Mouse (Mus musculus) MEL (cell line): ENCODE data around the gene Gm14137. TPM values are rescaled to one million over a fixed set of nuclear protein-coding genes. Genes with fewer than 3 reads are reported as not detected.
A peak's percentile ranks its signal among the peaks of the same experiment; 100 is the strongest.

Source experiments
- DNase-seq: peaks from one replicate; pipeline ENCODE4 v3.0.0; 2011; ENCODE audit warnings: low read depth, low spot score
- H3K27ac ChIP-seq: 2 replicates; pipeline ENCODE4 v1.5.1; 2012; ENCODE audit warnings: low read depth, mild to moderate bottlenecking, control low read depth, low read length, moderate library complexity; ENCODE audit not compliant: control insufficient read depth
- H3K27me3 ChIP-seq, 2 experiments: fragments of 150-350 bp in 1 of 2; sonication (generic) in 1 of 2; 2 replicates each; pipeline ENCODE4 v1.6.1; 2012; ENCODE audit warnings: low read length in 2 of 2, mild to moderate bottlenecking in 2 of 2, improper control_type of control experiment in 1 of 2, moderate library complexity in 1 of 2; ENCODE audit not compliant: insufficient read depth in 2 of 2, control insufficient read depth in 1 of 2
- H3K36me3 ChIP-seq, 2 experiments: 2 replicates each; pipeline ENCODE4 v1.6.1; 2012 to 2014; ENCODE audit warnings: low read length in 2 of 2, improper control_type of control experiment in 1 of 2, inconsistent platforms in 1 of 2, mild to moderate bottlenecking in 1 of 2; ENCODE audit not compliant: insufficient read depth in 2 of 2, control insufficient read depth in 1 of 2
- H3K4me1 ChIP-seq, 2 experiments: fragments of 150-350 bp in 1 of 2; sonication (generic) in 1 of 2; 2 replicates each; pipeline ENCODE4 v1.6.1; 2012; ENCODE audit warnings: low read length in 2 of 2, improper control_type of control experiment in 1 of 2, mild to moderate bottlenecking in 1 of 2; ENCODE audit not compliant: insufficient read depth in 2 of 2, control insufficient read depth in 1 of 2
- H3K4me3 ChIP-seq, 2 experiments: fragments of 150-350 bp in 1 of 2; sonication (generic) in 1 of 2; 2 replicates each; pipeline ENCODE4 v1.5.1; 2012; ENCODE audit warnings: low read depth in 2 of 2, low read length in 2 of 2, mild to moderate bottlenecking in 2 of 2, moderate library complexity in 2 of 2, control low read depth in 1 of 2, improper control_type of control experiment in 1 of 2; ENCODE audit not compliant: control insufficient read depth in 1 of 2, insufficient read depth in 1 of 2
- H3K79me2 ChIP-seq: 2 replicates; pipeline ENCODE4 v1.6.1; 2012; ENCODE audit warnings: mild to moderate bottlenecking, low read length, moderate library complexity; ENCODE audit not compliant: control insufficient read depth, poor library complexity, insufficient read depth
- H3K9ac ChIP-seq: 2 replicates; pipeline ENCODE4 v1.6.1; 2012; ENCODE audit warnings: low read depth, mild to moderate bottlenecking, control low read depth, low read length, moderate library complexity; ENCODE audit not compliant: control insufficient read depth, poor library complexity, severe bottlenecking
- H3K9me3 ChIP-seq: fragments of 150-350 bp; sonication (generic); replicated peaks from 2 replicates; pipeline ENCODE4 v1.6.1; 2012; ENCODE audit warnings: mild to moderate bottlenecking, low read length, improper control_type of control experiment, moderate library complexity; ENCODE audit not compliant: insufficient read depth
- CHD1 ChIP-seq: IDR thresholded peaks from 2 replicates; pipeline ENCODE4 v1.6.1; 2012; ENCODE audit warnings: low read depth, mild to moderate bottlenecking, inconsistent platforms, low read length, improper control_type of control experiment
- CTCF ChIP-seq, 3 experiments: IDR thresholded peaks in 2 of 3; conservative IDR thresholded peaks in 1 of 3; 2 replicates each; pipeline ENCODE4 v1.5.1; 2011 to 2012; ENCODE audit warnings: low read length in 3 of 3, low read depth in 2 of 3, mild to moderate bottlenecking in 2 of 3, improper control_type of control experiment in 1 of 3, inconsistent platforms in 1 of 3, mixed read lengths in 1 of 3, moderate library complexity in 1 of 3; ENCODE audit not compliant: control insufficient read depth in 1 of 3, insufficient read depth in 1 of 3, poor library complexity in 1 of 3, severe bottlenecking in 1 of 3
- E2F4 ChIP-seq: IDR thresholded peaks from 2 replicates; pipeline ENCODE4 v1.6.1; 2011; ENCODE audit warnings: low read depth, low read length, improper control_type of control experiment, borderline replicate concordance
- ELF1 ChIP-seq: IDR thresholded peaks from 2 replicates; pipeline ENCODE4 v1.6.1; 2014; ENCODE audit warnings: low read depth, mild to moderate bottlenecking, inconsistent platforms, low read length, improper control_type of control experiment, moderate library complexity
- EP300 ChIP-seq, 2 experiments: IDR thresholded peaks; 2 replicates each; pipeline ENCODE4 v1.6.1; 2011; ENCODE audit warnings: improper control_type of control experiment in 2 of 2, low read length in 2 of 2, low read depth in 1 of 2, mild to moderate bottlenecking in 1 of 2
- ETS1 ChIP-seq: IDR thresholded peaks from 2 replicates; pipeline ENCODE4 v1.6.1; 2012; ENCODE audit warnings: low read depth, mild to moderate bottlenecking, inconsistent platforms, low read length, improper control_type of control experiment, moderate library complexity
- HCFC1 ChIP-seq: IDR thresholded peaks from 2 replicates; pipeline ENCODE4 v1.6.1; 2012; ENCODE audit warnings: low read depth, mild to moderate bottlenecking, inconsistent platforms, low read length, improper control_type of control experiment, moderate library complexity
- JUND ChIP-seq: IDR thresholded peaks from 2 replicates; pipeline ENCODE4 v1.6.1; 2011; ENCODE audit warnings: low read depth, mild to moderate bottlenecking, improper control_type of control experiment, low read length
- KAT2A ChIP-seq: conservative IDR thresholded peaks from 2 replicates; pipeline ENCODE4 v1.6.1; 2012; ENCODE audit warnings: low read depth, low read length, improper control_type of control experiment, inconsistent platforms
- MAFK ChIP-seq: IDR thresholded peaks from 2 replicates; pipeline ENCODE4 v1.6.1; 2011; ENCODE audit warnings: low read depth, mild to moderate bottlenecking, low read length, improper control_type of control experiment, borderline replicate concordance
- MAX ChIP-seq: IDR thresholded peaks from 2 replicates; pipeline ENCODE4 v1.6.1; 2011; ENCODE audit warnings: low read length, improper control_type of control experiment
- MAZ ChIP-seq: IDR thresholded peaks from 2 replicates; pipeline ENCODE4 v1.6.1; 2012; ENCODE audit warnings: low read depth, mild to moderate bottlenecking, inconsistent platforms, low read length, improper control_type of control experiment
- MEF2A ChIP-seq: IDR thresholded peaks from 2 replicates; pipeline ENCODE4 v1.6.1; 2014; ENCODE audit warnings: low read depth, mild to moderate bottlenecking, inconsistent platforms, low read length, improper control_type of control experiment; ENCODE audit not compliant: poor library complexity, insufficient replicate concordance, severe bottlenecking; ENCODE audit errors: extremely low read depth
- MXI1 ChIP-seq: IDR thresholded peaks from 2 replicates; pipeline ENCODE4 v1.6.1; 2011; ENCODE audit warnings: mild to moderate bottlenecking, low read depth, low read length, improper control_type of control experiment
- MYB ChIP-seq: IDR thresholded peaks from 2 replicates; pipeline ENCODE4 v1.6.1; 2011; ENCODE audit warnings: mild to moderate bottlenecking, low read depth, low read length, improper control_type of control experiment
- MYC ChIP-seq: IDR thresholded peaks from 2 replicates; pipeline ENCODE4 v1.6.1; 2011; ENCODE audit warnings: low read depth, mild to moderate bottlenecking, low read length, improper control_type of control experiment, moderate library complexity
- POLR2A ChIP-seq, 2 experiments: IDR thresholded peaks; 2 replicates each; pipeline ENCODE4 v1.6.1; 2011 to 2012; ENCODE audit warnings: low read length in 2 of 2, mild to moderate bottlenecking in 2 of 2, control low read depth in 1 of 2, improper control_type of control experiment in 1 of 2, low read depth in 1 of 2, moderate library complexity in 1 of 2; ENCODE audit not compliant: control insufficient read depth in 1 of 2, insufficient read depth in 1 of 2, poor library complexity in 1 of 2
- POLR2AphosphoS2 ChIP-seq: IDR thresholded peaks from 2 replicates; pipeline ENCODE4 v1.6.1; 2011; ENCODE audit warnings: low read length, improper control_type of control experiment
- RAD21 ChIP-seq: IDR thresholded peaks from 2 replicates; pipeline ENCODE4 v1.6.1; 2011; ENCODE audit warnings: mild to moderate bottlenecking, low read depth, low read length, improper control_type of control experiment
- RCOR1 ChIP-seq: IDR thresholded peaks from 2 replicates; pipeline ENCODE4 v1.6.1; 2012; ENCODE audit warnings: low read depth, mild to moderate bottlenecking, inconsistent platforms, low read length, improper control_type of control experiment
- SIN3A ChIP-seq: IDR thresholded peaks from 2 replicates; pipeline ENCODE4 v1.6.1; 2012; ENCODE audit warnings: low read length, improper control_type of control experiment, inconsistent platforms
- SMC3 ChIP-seq: IDR thresholded peaks from 2 replicates; pipeline ENCODE4 v1.6.1; 2011; ENCODE audit warnings: low read depth, low read length, improper control_type of control experiment
- TBP ChIP-seq: IDR thresholded peaks from 2 replicates; pipeline ENCODE4 v1.8.0; 2011; ENCODE audit warnings: low read depth, low read length, improper control_type of control experiment
- UBTF ChIP-seq: IDR thresholded peaks from 2 replicates; pipeline ENCODE4 v1.6.1; 2012; ENCODE audit warnings: low read depth, mild to moderate bottlenecking, inconsistent platforms, low read length, improper control_type of control experiment, moderate library complexity, borderline replicate concordance; ENCODE audit not compliant: insufficient read depth
- USF1 ChIP-seq: IDR thresholded peaks from 2 replicates; pipeline ENCODE4 v1.6.1; 2014; ENCODE audit warnings: low read depth, mild to moderate bottlenecking, inconsistent platforms, low read length, improper control_type of control experiment, moderate library complexity
- USF2 ChIP-seq, 2 experiments: IDR thresholded peaks; 2 replicates each; pipeline ENCODE4 v1.6.1; 2011 to 2012; ENCODE audit warnings: improper control_type of control experiment in 2 of 2, low read length in 2 of 2, borderline replicate concordance in 1 of 2, inconsistent platforms in 1 of 2, low read depth in 1 of 2, mild to moderate bottlenecking in 1 of 2; ENCODE audit not compliant: insufficient read depth in 1 of 2
- ZC3H11A ChIP-seq: IDR thresholded peaks from 2 replicates; pipeline ENCODE4 v1.6.1; 2012; ENCODE audit warnings: low read depth, mild to moderate bottlenecking, inconsistent platforms, low read length, improper control_type of control experiment
- ZKSCAN1 ChIP-seq: IDR thresholded peaks from 2 replicates; pipeline ENCODE4 v1.6.1; 2012; ENCODE audit warnings: low read depth, mild to moderate bottlenecking, inconsistent platforms, low read length, improper control_type of control experiment, moderate library complexity
- ZNF384 ChIP-seq: IDR thresholded peaks from 2 replicates; pipeline ENCODE4 v1.6.1; 2012; ENCODE audit warnings: low read depth, mild to moderate bottlenecking, inconsistent platforms, low read length, improper control_type of control experiment
- polyA plus RNA-seq, 2 experiments: library from polyadenylated mRNA; stranded (reverse) in 1 of 2; unstranded in 1 of 2; fragments of >175 nt in 1 of 2; fragments of >200 nt in 1 of 2; gene quantifications; 2 replicates each; pipeline versions ENCODE4 v1.2.1 to v1.2.4; 2012; ENCODE audit warnings: low replicate concordance in 2 of 2, low read depth in 1 of 2; ENCODE audit not compliant: insufficient read length in 2 of 2, insufficient read depth in 1 of 2, missing spikeins in 1 of 2
- total RNA-seq: library from RNA; depleted of rRNA; stranded (reverse); fragments of 300-350 nt; gene quantifications from 2 replicates; pipeline ENCODE4 v1.2.3, GENCODE M21; 2012; rRNA removed

Gene Gm14137
- total RNA-seq: 0.07 TPM in 1 of 2 replicates, not detected in the other
- polyA plus RNA-seq: under 1 TPM in 1 of 2 experiments, not detected in 1; 0.71 TPM

GRCm38 (mm10) chr2:119173991-119174651, at the start of gene Gm14137:
Gene Gm14137, plus strand, starts transcription at chr2:119174509.
- Histone ChIP-seq H3K27ac (no peak within 1 kb of the TSS), H3K9me3 (no peaks in the 10 kb centered on the region), H3K9ac (no peak within 1 kb of the TSS), H3K4me1 (peaks cover 7 to 35% of the 10 kb centered on the region in 2 experiments; a peak in 3 of 4 replicates), H3K27me3 (no peaks in the 10 kb centered on the region), H3K4me3 (no peak within 1 kb of the TSS), H3K36me3 (peaks cover 0 to 14% of the 10 kb centered on the region in 2 experiments; a peak in 2 of 4 replicates), H3K79me2 (no peaks in the 10 kb centered on the region)
- peak; percentile 38 for DNase-seq
- no peak for TF ChIP-seq CHD1

GRCm38 (mm10) chr2:119136346-119136898, 37.9 kb upstream of the Gm14137 start:
- peaks cover 23 to 29% of the 10 kb centered on the region in 2 experiments for H3K36me3 ChIP-seq
- no peak overlapping the region for H3K9ac ChIP-seq
- H3K79me2 ChIP-seq: no peaks in the 10 kb centered on the region
- no peaks in the 10 kb centered on the region for H3K9me3 ChIP-seq
- H3K4me3 ChIP-seq: no peak overlapping the region
- no peaks in the 10 kb centered on the region for H3K27me3 ChIP-seq
- DNase-seq: peak; percentile 89
- H3K27ac ChIP-seq: peak overlapping the region; percentile 80
- peaks cover 19 to 21% of the 10 kb centered on the region in 2 experiments for H3K4me1 ChIP-seq
- peak; percentile 51; the same call in 1 of the 2 replicates for TF ChIP-seq MXI1
- peak; percentile 11; the same call in 1 of the 2 replicates for TF ChIP-seq TBP
- peak; percentile 87 to 95 for TF ChIP-seq EP300 (IDR thresholded peaks at IDR 0.05; ENCODE audit: low read depth in 1 of 2, low read length in 2 of 2)
- no peak for TF ChIP-seq RAD21
- no peak for TF ChIP-seq ZC3H11A
- TF ChIP-seq USF2 (IDR thresholded peaks at IDR 0.05; ENCODE audit: borderline replicate concordance in 1 of 2, insufficient read depth in 1 of 2, low read depth in 1 of 2, low read length in 2 of 2): no peak
- TF ChIP-seq RCOR1: peak; percentile 87
- TF ChIP-seq SMC3: no peak; the same call in 1 of the 2 replicates
- TF ChIP-seq MAX: no peak
- no peak for TF ChIP-seq MEF2A
- TF ChIP-seq JUND: no peak
- peak; percentile 79 for TF ChIP-seq ETS1
- no peak for TF ChIP-seq USF1
- peak; percentile 68; the same call in 1 of the 2 replicates for TF ChIP-seq MAZ
- no peak; a peak in 1 of 4 replicates for TF ChIP-seq POLR2A (IDR thresholded peaks at IDR 0.05; ENCODE audit: control insufficient read depth in 1 of 2, insufficient read depth in 1 of 2, low read depth in 1 of 2, low read length in 2 of 2, poor library complexity in 1 of 2)
- TF ChIP-seq ZKSCAN1: no peak
- TF ChIP-seq E2F4: no peak
- peak; percentile 70; the same call in 1 of the 2 replicates for TF ChIP-seq MYC
- no peak for TF ChIP-seq ZNF384
- 0 out of 2 replicates have a peak, but pooled peaks have one; percentile 59 for TF ChIP-seq POLR2AphosphoS2
- 0 out of 2 replicates have a peak, but pooled peaks have one; percentile 9 for TF ChIP-seq ELF1
- no peak for TF ChIP-seq CTCF (IDR thresholded peaks at IDR 0.05 in 2 of 3, conservative IDR thresholded peaks at IDR 0.05 in 1 of 3; ENCODE audit: control insufficient read depth in 1 of 3, insufficient read depth in 1 of 3, low read depth in 2 of 3, low read length in 3 of 3, poor library complexity in 1 of 3, severe bottlenecking in 1 of 3)
- no peak for TF ChIP-seq HCFC1
- TF ChIP-seq KAT2A: no peak
- TF ChIP-seq MAFK: no peak
- TF ChIP-seq UBTF: no peak
- TF ChIP-seq MYB: no peak; the same call in 1 of the 2 replicates
- TF ChIP-seq SIN3A: peak; percentile 81; the same call in 1 of the 2 replicates
